Mouse (Mus musculus) stomach, postnatal 0 days (tissue): Measurements from ENCODE around the gene Pcdh17. TPM values are rescaled to one million over a fixed set of nuclear protein-coding genes. Genes with fewer than 3 reads are reported as not detected.

Experiments
- ATAC-seq: fragments of 200-750 bp; cut with Nextera tagmentation; 2 replicates; pipeline ENCODE4 v1.8.0; 2017; ENCODE audit not compliant: low FRiP score, low TSS enrichment
- DNase-seq: peaks from one replicate; pipeline ENCODE4 v3.0.0-alpha.2; 2016; ENCODE audit warnings: low spot score
- H3K27ac ChIP-seq: fragments of 300-500 bp; sonication (generic); replicated peaks from 2 replicates; pipeline ENCODE4 v1.5.1; 2014; ENCODE audit warnings: mild to moderate bottlenecking, control low read depth
- H3K27me3 ChIP-seq: fragments of 300-500 bp; sonication (generic); 2 replicates; pipeline ENCODE4 v1.6.1; 2014; ENCODE audit warnings: low read length; ENCODE audit not compliant: control insufficient read depth, insufficient read depth
- H3K36me3 ChIP-seq: fragments of 300-500 bp; sonication (generic); 2 replicates; pipeline ENCODE4 v1.6.1; 2014; ENCODE audit warnings: low read length, mixed read lengths; ENCODE audit not compliant: control insufficient read depth, insufficient read depth
- H3K4me1 ChIP-seq: fragments of 300-500 bp; sonication (generic); replicated peaks from 2 replicates; pipeline ENCODE4 v1.6.1; 2014; ENCODE audit warnings: antibody characterized with exemption; ENCODE audit not compliant: control insufficient read depth, insufficient read depth
- H3K4me2 ChIP-seq: fragments of 300-500 bp; sonication (generic); replicated peaks from 2 replicates; pipeline ENCODE4 v1.6.1; 2014; ENCODE audit warnings: low read depth, mild to moderate bottlenecking, control low read depth, moderate library complexity
- H3K4me3 ChIP-seq: fragments of 300-500 bp; sonication (generic); 2 replicates; pipeline ENCODE4 v1.5.1; 2014; ENCODE audit warnings: low read depth, low read length, control low read depth
- H3K9ac ChIP-seq: fragments of 300-500 bp; sonication (generic); 2 replicates; pipeline ENCODE4 v1.6.1; 2014; ENCODE audit warnings: mild to moderate bottlenecking, low read length, control low read depth, mixed read lengths
- H3K9me3 ChIP-seq: fragments of 300-500 bp; sonication (generic); 2 replicates; pipeline ENCODE4 v1.6.1; 2016; ENCODE audit warnings: low read length; ENCODE audit not compliant: control insufficient read depth
- CTCF ChIP-seq: IDR thresholded peaks from 2 replicates; pipeline ENCODE4 v1.5.1; 2016; ENCODE audit warnings: antibody characterized with exemption, low read depth, mild to moderate bottlenecking, moderate library complexity
- EP300 ChIP-seq: optimal IDR thresholded peaks from 2 replicates; pipeline ENCODE3; 2016; ENCODE audit warnings: antibody characterized with exemption
- WGBS: fragments of 180-500 bp; shearing (Covaris S2); extraction: QIAGEN DNeasy Blood & Tissue Kit; methylation state at CpG from one replicate; pipeline ENCODE4 v1.1.7; 2014; 5-methylcytosine and 5-hydroxymethylcytosine counted together
- polyA plus RNA-seq: library from polyadenylated mRNA; unstranded; fragments of >200 nt; fragmentation: Nextera tagmentation; extraction: Ambion mirVana; gene quantifications from 2 replicates; pipeline ENCODE4 v1.2.1, GENCODE M21; 2015

Gene Pcdh17
- polyA plus RNA-seq = 2.4 and 2.5 TPM in 2 replicates

GRCm38 (mm10) chr14:84443288-84443686 lies at the start of gene Pcdh17:
Gene Pcdh17, plus strand, starts transcription at chr14:84443563.
- ATAC-seq = peak; percentile 97
- under 1% methylated on average over 31 of the region's 31 CpGs for WGBS
- H3K27me3 ChIP-seq = peaks cover 16% of the 10 kb centered on the region; the same call in 1 of the 2 replicates

DNA sequence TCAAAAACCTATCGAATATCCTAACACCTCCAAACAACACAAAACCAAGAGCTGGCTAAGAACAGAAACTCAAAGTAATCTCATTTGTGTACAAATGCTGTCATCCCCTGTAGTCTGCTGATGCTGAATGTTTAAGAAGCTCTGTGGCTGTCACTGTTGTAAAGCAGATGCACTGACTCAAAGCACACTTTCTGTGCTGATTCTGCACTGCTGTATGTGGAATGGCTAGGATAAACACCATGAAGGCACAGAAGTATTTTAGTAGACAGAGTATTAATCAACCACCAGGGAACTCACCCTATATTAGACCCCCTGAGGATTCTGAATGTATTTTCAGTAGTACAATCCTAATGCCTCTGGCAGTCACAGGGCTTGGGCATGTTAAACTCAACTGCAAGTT lies 46.2 kb upstream of the Pcdh17 start:
- Histone ChIP-seq H3K9ac (no peak overlapping the region), H3K36me3 (no peaks in the 10 kb centered on the region), H3K4me2 (no peak overlapping the region), H3K4me1 (no peaks in the 10 kb centered on the region), H3K27ac (no peak overlapping the region), H3K4me3 (no peak overlapping the region), H3K9me3 (no peaks in the 10 kb centered on the region), H3K27me3 (no peaks in the 10 kb centered on the region)
- TF ChIP-seq EP300 = no peak
- TF ChIP-seq CTCF = no peak
- ATAC-seq (no peak), DNase-seq (no peak)
- WGBS = 39% methylated on average over 1 of the region's 1 CpGs

More at GRCm38 (mm10) chr14:84443288-84443686, at the start of gene Pcdh17:
- Histone ChIP-seq H3K27ac (peak within 1 kb of the TSS; percentile 35; the same call in 1 of the 2 replicates), H3K36me3 (no peaks in the 10 kb centered on the region), H3K4me3 (peak within 1 kb of the TSS; percentile 50), H3K4me1 (0 out of 2 replicates have a peak, but pooled peaks cover 2% of the 10 kb centered on the region), H3K9me3 (no peaks in the 10 kb centered on the region), H3K4me2 (peak within 1 kb of the TSS; percentile 80), H3K9ac (peak within 1 kb of the TSS; percentile 45; the same call in 1 of the 2 replicates)
- peak; percentile 95 for DNase-seq
- no peak for TF ChIP-seq CTCF
- no peak for TF ChIP-seq EP300

- no peak for ATAC-seq
- no peak overlapping the region for H3K4me3 ChIP-seq
- H3K4me1 ChIP-seq = no peaks in the 10 kb centered on the region
- no peak overlapping the region for H3K4me2 ChIP-seq
- no peaks in the 10 kb centered on the region for H3K36me3 ChIP-seq
- H3K9ac ChIP-seq = no peak overlapping the region
- TF ChIP-seq EP300 (no peak), CTCF (no peak)
- no peaks in the 10 kb centered on the region for H3K9me3 ChIP-seq
- no peak for DNase-seq
- H3K27me3 ChIP-seq = no peaks in the 10 kb centered on the region
- no peak overlapping the region for H3K27ac ChIP-seq
- WGBS = 60% methylated on average over 2 of the region's 2 CpGs
Observed at GRCm38 (mm10) chr14:84424736-84425135, 18.6 kb upstream of the Pcdh17 start.

DNA sequence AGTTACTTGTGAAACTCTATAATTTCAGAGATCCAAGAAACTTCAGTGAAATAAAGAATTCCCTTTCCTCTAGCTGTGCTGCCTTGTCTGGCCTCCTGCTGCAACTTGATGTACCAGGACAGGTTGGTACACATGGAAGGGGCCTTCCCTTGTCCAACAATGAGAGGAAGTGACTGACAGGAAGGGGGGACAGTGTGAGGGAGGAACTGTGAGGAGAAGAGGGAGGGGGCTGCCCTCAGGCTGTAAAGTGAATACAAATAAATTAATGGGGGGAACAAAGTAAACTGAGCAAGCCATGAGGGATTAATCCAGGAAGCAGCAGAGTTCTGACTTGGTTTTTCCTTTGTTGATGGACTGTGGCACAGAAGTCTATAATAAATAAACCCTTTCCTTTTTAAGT lies 16.7 kb upstream of the Pcdh17 start:
- TF ChIP-seq CTCF (no peak), EP300 (no peak)
- DNase-seq = no peak
- Histone ChIP-seq H3K4me3 (no peak overlapping the region), H3K27me3 (no peaks in the 10 kb centered on the region), H3K27ac (no peak overlapping the region), H3K9ac (no peak overlapping the region), H3K9me3 (no peaks in the 10 kb centered on the region), H3K36me3 (no peaks in the 10 kb centered on the region), H3K4me1 (no peaks in the 10 kb centered on the region), H3K4me2 (no peak overlapping the region)
- no peak for ATAC-seq

DNA sequence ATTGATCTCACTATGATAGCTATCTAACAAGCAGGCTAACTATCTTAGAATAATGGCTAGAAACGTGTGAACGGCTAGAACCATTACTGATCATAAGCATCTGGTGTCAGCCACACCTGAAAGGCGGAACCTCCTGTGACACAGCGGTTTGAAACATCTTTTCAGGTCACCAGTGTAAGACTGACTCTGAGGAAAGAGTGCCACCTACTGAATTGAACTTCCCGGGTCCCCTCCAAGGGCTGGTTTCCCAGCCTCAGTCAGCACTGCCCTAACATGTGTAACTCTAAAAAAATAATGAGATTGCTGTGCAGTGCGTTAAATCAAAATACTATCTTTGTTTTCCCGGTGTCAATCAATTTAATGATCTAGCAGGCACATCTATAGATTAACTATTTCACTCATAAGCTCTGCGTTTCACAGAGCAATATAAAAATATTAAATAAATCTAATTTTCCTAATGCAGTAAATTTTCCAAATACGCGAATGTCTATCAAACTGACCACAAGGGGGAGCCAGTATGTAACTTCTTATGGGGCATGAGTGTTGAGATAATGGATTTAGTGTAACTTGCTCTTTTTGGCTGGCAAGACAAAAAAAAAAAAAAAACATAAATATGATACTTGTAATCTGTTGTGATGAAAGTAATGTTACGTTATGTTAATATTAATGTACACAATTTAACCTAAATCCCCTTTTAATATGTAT lies 5.1 kb upstream of the Pcdh17 start:
- peak; percentile 76 for TF ChIP-seq CTCF
- no peak for TF ChIP-seq EP300
- WGBS = 25% methylated on average over 11 of the region's 11 CpGs
- no peak for DNase-seq

DNA sequence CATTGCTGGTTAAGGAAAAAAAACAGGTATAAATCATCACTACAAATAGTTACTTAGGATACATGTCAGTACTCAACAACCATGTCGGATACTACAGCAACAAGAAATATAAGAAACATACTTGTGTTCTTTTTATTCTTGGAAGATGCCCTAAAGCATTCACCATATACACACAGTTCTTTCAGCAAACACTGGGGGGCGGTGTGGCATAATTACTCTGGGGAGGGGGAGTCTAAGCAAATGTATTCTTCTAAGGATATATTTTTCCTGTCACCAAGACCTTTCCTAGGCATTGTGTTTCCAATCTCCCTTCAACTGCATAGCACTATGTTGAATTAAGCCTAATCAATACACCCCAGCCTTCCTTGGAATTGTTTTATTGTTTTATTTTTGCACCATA lies 2.5 kb upstream of the Pcdh17 start:
- no peaks in the 10 kb centered on the region for H3K9me3 ChIP-seq
- H3K27ac ChIP-seq = no peak overlapping the region
- no peaks in the 10 kb centered on the region for H3K36me3 ChIP-seq
- TF ChIP-seq CTCF (peak; percentile 63), EP300 (no peak)
- ATAC-seq = no peak
- H3K4me3 ChIP-seq = no peak overlapping the region
- no peak overlapping the region for H3K9ac ChIP-seq
- WGBS = 16% methylated on average over 2 of the region's 2 CpGs
- peak; percentile 19 for DNase-seq
- no peaks in the 10 kb centered on the region for H3K4me1 ChIP-seq
- no peak overlapping the region for H3K4me2 ChIP-seq
- H3K27me3 ChIP-seq = 0 out of 2 replicates have a peak, but pooled peaks cover 2% of the 10 kb centered on the region

More for the DNA sequence above, 5.1 kb upstream of the Pcdh17 start:
- Histone ChIP-seq H3K27ac (no peak overlapping the region), H3K9ac (no peak overlapping the region), H3K27me3 (no peaks in the 10 kb centered on the region), H3K4me3 (no peak overlapping the region), H3K4me1 (no peaks in the 10 kb centered on the region), H3K36me3 (no peaks in the 10 kb centered on the region), H3K9me3 (no peaks in the 10 kb centered on the region), H3K4me2 (no peak overlapping the region)
- ATAC-seq = no peak
